Mouse (Mus musculus): Measurements from ENCODE around the gene Gm49396. TPM values are rescaled to one million over a fixed set of nuclear protein-coding genes. Genes with fewer than 3 reads are reported as not detected.

The Gm49396 gene
- total RNA-seq, 2 experiments from 2014 or later, result 5.9 to 6.3 TPM

GRCm38 (mm10) chr7:30607706-30608309 is 44.7 kb downstream of the Gm49396 start:
- peak; percentile 77 for DNase-seq
- intact Hi-C loops (cut with DNase I), result no loop called here

GRCm38 (mm10) chr7:30608476-30608875 is 45.3 kb downstream of the Gm49396 start:
- DNase-seq, result no peak
- intact Hi-C loops (cut with DNase I), result no loop called here

GRCm38 (mm10) chr7:30610043-30610442 is 46.9 kb downstream of the Gm49396 start:
- intact Hi-C loops (cut with DNase I), result no loop called here
- DNase-seq, result no peak

DNA sequence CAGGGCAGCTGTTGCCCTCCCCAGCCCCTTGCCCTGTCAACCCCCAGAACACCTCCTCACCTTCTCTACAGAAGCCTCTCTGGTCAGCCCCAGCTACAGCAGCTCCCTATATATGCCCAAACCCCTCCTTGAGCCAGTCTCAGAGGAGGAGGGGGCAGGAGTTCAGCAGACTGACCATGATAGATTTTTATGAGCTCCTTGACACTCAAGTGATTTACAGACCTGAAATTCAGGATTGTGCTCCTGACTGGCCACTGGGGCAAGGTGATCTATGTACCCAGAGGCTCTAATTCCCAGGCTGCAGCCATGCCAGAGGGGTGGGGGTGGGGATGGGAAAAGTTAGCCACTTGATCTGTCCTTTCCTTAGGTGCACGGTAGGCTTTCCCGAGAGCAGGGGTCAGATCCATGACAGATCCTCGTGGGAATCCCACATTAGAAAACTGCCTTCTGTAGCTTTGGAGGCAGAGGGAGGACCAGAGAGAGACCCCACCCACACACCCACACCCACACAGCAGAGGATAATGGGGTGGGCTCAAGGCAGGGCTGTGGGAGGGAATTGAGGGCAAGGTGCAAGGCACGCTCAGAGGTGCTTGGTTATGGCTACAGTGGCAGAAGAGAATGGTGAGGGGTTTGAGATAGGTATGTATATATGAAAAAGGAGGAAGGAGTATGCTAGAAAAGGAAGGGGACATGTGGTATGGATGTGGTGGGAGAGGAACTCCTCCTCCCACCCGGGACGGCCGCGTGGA is 49.7 kb downstream of the Gm49396 start, which contains the start of gene Upk1a:
Gene Upk1a, minus strand, starts transcription at position 194 of the 749 bp plus-strand sequence.
- intact Hi-C loops (cut with DNase I), result no loop called here
- no peak for DNase-seq

- peak; percentile 63 for DNase-seq
- intact Hi-C loops (cut with DNase I), result no loop called here
Observed at GRCm38 (mm10) chr7:30613529-30614112, 50.5 kb downstream of the Gm49396 start.

GRCm38 (mm10) chr7:30614454-30614853 is 51.3 kb downstream of the Gm49396 start:
- DNase-seq, result no peak
- intact Hi-C loops (cut with DNase I), result no loop called here

GRCm38 (mm10) chr7:30615049-30615760 is 52.1 kb downstream of the Gm49396 start:
- intact Hi-C loops (cut with DNase I), result no loop called here
- no peak for DNase-seq

Small RNAs within 50 kb of the gene (microRNA-seq; reads per million reads assigned to microRNA genes)
- gene Gm38670, result not detected
- 1.5 reads per million for gene Mir3569

Other genes with a start within 250 kb of the Gm49396 start
- 1 to 10 TPM; 6.9 to 8.3 TPM for gene Syne4, start 248.5 kb upstream of the Gm49396 start, total RNA-seq (2021)
- under 1 TPM; 0.58 to 0.66 TPM for gene E130208F15Rik, start 241.6 kb upstream of the Gm49396 start, total RNA-seq (2021)
- 1 to 10 TPM; 7.1 to 7.4 TPM for gene Sdhaf1, start 239.4 kb upstream of the Gm49396 start, total RNA-seq (2021)
- gene Lrfn3, start 200.6 kb upstream of the Gm49396 start, total RNA-seq (2021), result 10 to 100 TPM; 46.3 to 50.7 TPM
- 10 to 100 TPM; 10.4 to 11.0 TPM for gene Tyrobp, start 149.6 kb upstream of the Gm49396 start, total RNA-seq (2021)
- gene Hcst, start 143.5 kb upstream of the Gm49396 start, total RNA-seq (2021), result not detected
- 1 to 10 TPM; 2.1 to 3.0 TPM for gene Nfkbid, start 141.6 kb upstream of the Gm49396 start, total RNA-seq (2021)
- gene Aplp1, start 117.8 kb upstream of the Gm49396 start, total RNA-seq (2021), result 100 to 1,000 TPM; 739 to 767 TPM
- under 1 TPM; 0.26 to 0.56 TPM for gene Kirrel2, start 105.7 kb upstream of the Gm49396 start, total RNA-seq (2021)
- under 1 TPM in 1 of 2 experiments, not detected in 1; 0.08 TPM for gene Nphs1, start 105.0 kb upstream of the Gm49396 start, total RNA-seq (2021)
- under 1 TPM in 1 of 2 experiments, not detected in 1; 0.66 TPM for gene Prodh2, start 69.7 kb upstream of the Gm49396 start, total RNA-seq (2021)
- gene Arhgap33, start 28.3 kb upstream of the Gm49396 start, total RNA-seq (2021), result 100 to 1,000 TPM; 356 to 358 TPM
- gene Hspb6, start 11.2 kb upstream of the Gm49396 start, total RNA-seq (2021), result 1 to 10 TPM; 4.7 to 5.5 TPM
- gene Proser3, start 11.0 kb upstream of the Gm49396 start, total RNA-seq (2021), result 10 to 100 TPM in 1 of 2 experiments, 1 to 10 TPM in 1; 7.6 to 10.1 TPM
- 10 to 100 TPM; 29.6 to 34.6 TPM for gene Lin37, start 3.5 kb upstream of the Gm49396 start, total RNA-seq (2021)
- 10 to 100 TPM; 50.6 to 56.7 TPM for gene U2af1l4, start within 50 bp of the Gm49396 start, total RNA-seq (2021)
- gene Psenen, start 283 bp downstream of the Gm49396 start, total RNA-seq (2021), result 10 to 100 TPM; 78.5 to 81.4 TPM
- gene Igflr1, start 2.1 kb downstream of the Gm49396 start, total RNA-seq (2021), result 1 to 10 TPM; 3.1 to 3.6 TPM
- 10 to 100 TPM; 69.9 to 79.7 TPM for gene Kmt2b, start 25.4 kb downstream of the Gm49396 start, total RNA-seq (2021)
- gene Zbtb32, start 35.6 kb downstream of the Gm49396 start, total RNA-seq (2021), result not detected
- gene Upk1a, start 49.5 kb downstream of the Gm49396 start, total RNA-seq (2021), result under 1 TPM; 0.24 to 0.54 TPM
- gene Cox6b1, start 62.8 kb downstream of the Gm49396 start, total RNA-seq (2021), result 100 to 1,000 TPM; 573 to 579 TPM
- gene Etv2, start 72.5 kb downstream of the Gm49396 start, total RNA-seq (2021), result not detected
- 10 to 100 TPM; 81.9 TPM for gene Rbm42, start 87.0 kb downstream of the Gm49396 start, total RNA-seq (2021)
- 10 to 100 TPM; 12.7 to 13.3 TPM for gene Haus5, start 101.7 kb downstream of the Gm49396 start, total RNA-seq (2021)
- gene Pmis2, start 108.3 kb downstream of the Gm49396 start, total RNA-seq (2021), result not detected
- not detected for gene 2200002J24Rik, start 135.6 kb downstream of the Gm49396 start, total RNA-seq (2021)
- 1 to 10 TPM; 4.0 to 5.1 TPM for gene Atp4a, start 148.9 kb downstream of the Gm49396 start, total RNA-seq (2021)
- gene Tmem147, start 166.2 kb downstream of the Gm49396 start, total RNA-seq (2021), result 100 to 1,000 TPM; 130 to 146 TPM
- gene Gapdhs, start 180.3 kb downstream of the Gm49396 start, total RNA-seq (2021), result not detected
- gene Sbsn, start 188.1 kb downstream of the Gm49396 start, total RNA-seq (2021), result 10 to 100 TPM in 1 of 2 experiments, 1 to 10 TPM in 1; 8.5 to 12.2 TPM
- 1 to 10 TPM; 1.4 to 1.7 TPM for gene Dmkn, start 200.4 kb downstream of the Gm49396 start, total RNA-seq (2021)
- gene Krtdap, start 224.6 kb downstream of the Gm49396 start, total RNA-seq (2021), result not detected